Mouse (Mus musculus): ENCODE measurements around the gene Fryl. TPM values are rescaled to one million over a fixed set of nuclear protein-coding genes. Genes with fewer than 3 reads are reported as not detected.
"Not testable (repeated sequence)": the region's sequence is repeated elsewhere in the genome, so short reads cannot be mapped to it uniquely, and the experiment has no call there.

Gene Fryl
- polyA plus RNA-seq, 1 experiment, result 35.4 TPM

GRCm38 (mm10) chr5:73008230-73008629 lies 248.2 kb downstream of the Fryl start:
- not testable (repeated sequence) for DNase-seq (ENCODE audit: low spot score)

GRCm38 (mm10) chr5:73007582-73007959 lies 248.8 kb downstream of the Fryl start:
- no peak for DNase-seq (ENCODE audit: low spot score)

GRCm38 (mm10) chr5:73006784-73007581 lies 249.4 kb downstream of the Fryl start, which contains the start of gene Slc10a4:
Slc10a4 (plus strand) TSS chr5:73006883.
- DNase-seq (ENCODE audit: low spot score), result peak; percentile 28

GRCm38 (mm10) chr5:73004046-73004445 lies 252.4 kb downstream of the Fryl start:
- DNase-seq (ENCODE audit: low spot score), result no peak

GRCm38 (mm10) chr5:72998546-72998945 lies 257.9 kb downstream of the Fryl start:
- not testable (repeated sequence) for DNase-seq (ENCODE audit: low spot score)

- no peak for DNase-seq (ENCODE audit: low spot score)
Measured at GRCm38 (mm10) chr5:72995379-72995778, 261.0 kb downstream of the Fryl start.

GRCm38 (mm10) chr5:72994928-72995327 lies 261.5 kb downstream of the Fryl start:
- DNase-seq (ENCODE audit: low spot score), result no peak

GRCm38 (mm10) chr5:72994424-72994823 lies 262.0 kb downstream of the Fryl start:
- no peak for DNase-seq (ENCODE audit: low spot score)

- DNase-seq (ENCODE audit: low spot score), result no peak
Measured at GRCm38 (mm10) chr5:72992474-72992873, 263.9 kb downstream of the Fryl start.

GRCm38 (mm10) chr5:72989756-72990155 lies 266.7 kb downstream of the Fryl start:
- DNase-seq (ENCODE audit: low spot score), result no peak

GRCm38 (mm10) chr5:72987786-72988185 lies 268.6 kb downstream of the Fryl start:
- DNase-seq (ENCODE audit: low spot score), result no peak

- no peak for DNase-seq (ENCODE audit: low spot score)
Measured at GRCm38 (mm10) chr5:72984091-72984490, 272.3 kb downstream of the Fryl start.

GRCm38 (mm10) chr5:72976539-72976938 lies 279.9 kb downstream of the Fryl start:
- DNase-seq (ENCODE audit: low spot score), result no peak

GRCm38 (mm10) chr5:72975996-72976395 lies 280.4 kb downstream of the Fryl start:
- DNase-seq (ENCODE audit: low spot score), result no peak

GRCm38 (mm10) chr5:72974602-72975001 lies 281.8 kb downstream of the Fryl start, which contains the start of gene Gm10135:
Gm10135 (minus strand) TSS chr5:72974702.
- no peak for DNase-seq (ENCODE audit: low spot score)

- no peak for DNase-seq (ENCODE audit: low spot score)
Measured at GRCm38 (mm10) chr5:72972934-72973333, 283.5 kb downstream of the Fryl start.

- DNase-seq (ENCODE audit: low spot score), result no peak
Measured at GRCm38 (mm10) chr5:72972435-72972834, 284.0 kb downstream of the Fryl start.

Other genes with a start within 250 kb of the Fryl start
- 0.28 and 0.32 TPM in 2 replicates for gene Slc10a4, start 249.7 kb downstream of the Fryl start, polyA plus RNA-seq (2012; rRNA removed)
- gene Ociad1, start 36.2 kb upstream of the Fryl start, polyA plus RNA-seq (2012; rRNA removed), result 196 and 197 TPM in 2 replicates
- gene Ociad2, start 84.4 kb upstream of the Fryl start, polyA plus RNA-seq (2012; rRNA removed), result 38.7 and 44.8 TPM in 2 replicates
- 0.16 and 0.50 TPM in 2 replicates for gene Cwh43, start 149.5 kb upstream of the Fryl start, polyA plus RNA-seq (2012; rRNA removed)
- 12.9 and 16.1 TPM in 2 replicates for gene Dcun1d4, start 224.4 kb upstream of the Fryl start, polyA plus RNA-seq (2012; rRNA removed)